Mouse (Mus musculus) embryo, embryonic 10 days (tissue): ENCODE results near the gene B3galt4.
A peak's percentile ranks its signal among the peaks of the same experiment; 100 is the strongest.

Source experiments
- DNase-seq: peaks from one replicate; pipeline ENCODE4 v3.0.0-alpha.2; 2015; ENCODE audit warnings: low spot score

Gene B3galt4

DNA sequence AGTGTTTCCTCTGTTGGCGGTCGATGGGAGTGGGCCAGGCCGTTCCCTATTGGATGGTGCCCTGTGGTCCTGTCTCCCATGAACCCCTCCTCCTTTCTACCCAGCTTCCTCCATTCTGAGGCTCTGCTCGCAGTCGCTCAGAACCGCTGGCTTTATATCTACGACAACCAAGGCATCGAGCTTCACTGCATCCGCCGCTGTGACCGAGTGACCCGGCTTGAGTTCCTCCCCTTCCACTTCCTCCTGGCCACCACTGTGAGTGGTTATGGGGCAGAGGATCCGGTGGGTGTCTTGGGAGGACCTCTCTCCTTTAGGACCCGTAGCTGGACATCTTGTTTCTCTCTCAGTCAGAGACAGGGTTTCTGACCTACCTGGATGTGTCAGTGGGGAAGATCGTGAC is 7.8 kb downstream of the B3galt4 start:
- no peak for DNase-seq

- DNase-seq: no peak
These were observed 9.9 kb downstream of the B3galt4 start for GRCm38 (mm10) chr17:33941381-33941780.

DNA sequence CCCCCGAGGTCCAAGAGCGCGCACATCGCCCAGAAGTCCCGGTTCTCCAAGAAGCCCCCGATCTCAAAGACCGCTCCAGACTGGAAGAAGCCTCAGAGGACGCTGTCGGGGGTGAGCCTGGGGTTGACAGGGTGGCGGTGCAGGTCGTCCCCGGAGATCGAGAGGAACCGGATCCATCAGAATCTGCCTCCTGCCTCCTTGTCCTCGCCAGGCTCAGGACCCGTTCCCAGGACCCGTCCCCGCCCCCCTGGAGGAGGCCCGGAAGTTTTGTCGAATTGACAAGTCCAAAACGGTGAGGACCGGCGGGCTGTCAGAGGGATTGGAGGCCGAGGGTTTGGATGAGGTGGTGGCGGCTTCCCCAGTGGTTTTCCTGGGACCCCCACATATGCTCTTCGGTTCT is 10.3 kb downstream of the B3galt4 start:
- DNase-seq: no peak

- DNase-seq: peak; percentile 89
These were observed 11.0 kb downstream of the B3galt4 start, which contains the start of the genes Pfdn6 and Wdr46 for GRCm38 (mm10) chr17:33940206-33940805. Gene Pfdn6 (minus strand): TSS chr17:33940343. Gene Wdr46 (plus strand): TSS chr17:33940660.

- DNase-seq: no peak
These were observed 12.5 kb downstream of the B3galt4 start for GRCm38 (mm10) chr17:33938783-33939182.

GRCm38 (mm10) chr17:33936993-33937392 is 14.3 kb downstream of the B3galt4 start:
- DNase-seq: no peak

GRCm38 (mm10) chr17:33935422-33936055 is 15.7 kb downstream of the B3galt4 start:
- DNase-seq: no peak

- DNase-seq: no peak
These were observed 18.3 kb downstream of the B3galt4 start for GRCm38 (mm10) chr17:33932970-33933369.

- DNase-seq: no peak
These were observed 18.8 kb downstream of the B3galt4 start for GRCm38 (mm10) chr17:33932448-33932847.

DNA sequence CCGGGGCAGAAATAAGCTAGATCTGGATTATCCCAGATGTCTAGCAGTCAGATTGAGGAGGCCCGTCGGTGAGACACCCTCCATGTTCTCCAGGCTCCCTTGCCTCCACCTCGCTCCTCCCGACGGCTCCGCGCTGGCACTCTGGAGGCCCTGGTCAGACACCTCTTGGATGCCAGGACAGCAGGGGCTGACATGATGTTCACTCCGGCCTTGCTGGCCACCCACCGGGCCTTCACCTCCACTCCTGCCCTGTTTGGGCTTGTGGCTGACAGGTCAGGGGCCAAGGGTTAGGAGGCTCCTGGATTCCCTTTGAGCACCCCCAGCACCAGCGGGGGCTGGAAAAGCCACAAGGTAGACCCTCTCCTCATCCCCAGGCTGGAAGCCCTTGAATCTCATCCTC is 19.3 kb downstream of the B3galt4 start:
- DNase-seq: no peak

DNA sequence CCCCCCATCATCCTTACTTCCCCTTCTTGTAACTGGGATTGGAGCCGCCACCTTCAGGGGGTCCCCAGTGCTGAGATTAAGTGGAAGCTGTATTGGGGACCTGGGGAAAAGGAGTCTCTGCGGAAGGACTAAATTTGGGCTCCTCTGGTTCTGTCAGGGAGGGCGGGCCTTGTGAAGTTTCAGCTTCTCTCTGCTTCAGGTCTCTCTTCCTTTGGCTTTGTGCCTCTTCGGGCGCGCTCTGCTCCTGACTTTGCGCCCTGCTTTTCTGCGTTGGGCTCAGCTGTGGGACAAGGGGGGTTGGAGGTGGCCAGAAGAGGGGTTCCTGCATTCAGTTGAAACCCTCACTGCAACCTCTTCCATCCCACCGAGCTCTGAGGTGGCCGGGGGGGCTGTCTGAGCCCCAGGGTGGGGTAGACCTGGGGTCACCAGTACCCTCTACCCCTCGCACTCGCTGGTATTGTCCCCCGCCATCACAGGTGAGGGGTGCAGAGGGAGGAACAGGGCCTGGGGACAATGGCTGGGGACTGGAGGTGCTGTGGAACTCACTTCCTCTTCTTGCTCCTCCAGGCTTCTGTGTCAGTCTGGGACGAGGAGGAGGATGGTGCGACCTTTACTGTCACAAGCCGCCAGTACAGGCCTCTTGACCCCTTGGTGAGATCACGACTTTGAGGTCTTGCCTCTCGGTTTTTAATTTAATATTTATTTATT is 20.0 kb downstream of the B3galt4 start:
- DNase-seq: no peak

- DNase-seq: no peak
These were observed 20.8 kb downstream of the B3galt4 start for GRCm38 (mm10) chr17:33930280-33931158.

- DNase-seq: peak; percentile 95
These were observed 21.7 kb downstream of the B3galt4 start, which contains the start of gene Rgl2 for GRCm38 (mm10) chr17:33929371-33930279. Gene Rgl2 (plus strand): TSS chr17:33929543.

DNA sequence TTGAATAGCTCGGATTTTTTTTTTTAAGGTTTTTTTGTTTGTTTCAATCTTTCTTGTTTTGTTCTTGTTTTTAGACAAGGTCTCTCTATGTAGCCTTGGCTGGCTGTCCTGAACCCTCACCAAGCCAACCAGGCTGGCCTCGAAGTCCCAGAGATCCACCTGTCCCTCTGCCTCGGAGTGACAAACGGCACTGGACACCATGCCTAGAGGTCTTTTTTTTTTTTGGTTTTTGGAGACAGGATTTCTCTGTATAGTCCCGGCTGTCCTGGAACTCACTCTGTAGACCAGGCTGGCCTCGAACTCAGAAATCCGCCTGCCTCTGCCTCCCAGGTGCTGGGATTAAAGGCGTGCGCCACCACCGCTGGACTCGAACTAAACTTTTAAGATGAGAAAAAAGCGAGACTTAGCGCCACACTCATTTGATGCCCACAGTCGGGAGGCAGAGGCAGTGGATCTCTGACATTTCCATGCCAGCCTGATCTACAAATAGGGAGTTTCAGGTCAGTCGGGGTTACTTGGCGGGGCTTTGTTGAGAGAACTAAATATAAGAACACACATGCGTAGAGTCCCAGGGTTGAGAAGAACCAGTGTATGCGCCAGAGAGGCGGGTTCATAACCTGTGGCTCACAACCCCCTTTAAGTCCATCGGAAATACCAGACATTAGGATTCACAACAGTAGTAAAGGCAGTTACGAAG is 22.9 kb downstream of the B3galt4 start:
- no peak for DNase-seq

- DNase-seq: no peak
These were observed 24.9 kb downstream of the B3galt4 start for GRCm38 (mm10) chr17:33926207-33926932.

DNA sequence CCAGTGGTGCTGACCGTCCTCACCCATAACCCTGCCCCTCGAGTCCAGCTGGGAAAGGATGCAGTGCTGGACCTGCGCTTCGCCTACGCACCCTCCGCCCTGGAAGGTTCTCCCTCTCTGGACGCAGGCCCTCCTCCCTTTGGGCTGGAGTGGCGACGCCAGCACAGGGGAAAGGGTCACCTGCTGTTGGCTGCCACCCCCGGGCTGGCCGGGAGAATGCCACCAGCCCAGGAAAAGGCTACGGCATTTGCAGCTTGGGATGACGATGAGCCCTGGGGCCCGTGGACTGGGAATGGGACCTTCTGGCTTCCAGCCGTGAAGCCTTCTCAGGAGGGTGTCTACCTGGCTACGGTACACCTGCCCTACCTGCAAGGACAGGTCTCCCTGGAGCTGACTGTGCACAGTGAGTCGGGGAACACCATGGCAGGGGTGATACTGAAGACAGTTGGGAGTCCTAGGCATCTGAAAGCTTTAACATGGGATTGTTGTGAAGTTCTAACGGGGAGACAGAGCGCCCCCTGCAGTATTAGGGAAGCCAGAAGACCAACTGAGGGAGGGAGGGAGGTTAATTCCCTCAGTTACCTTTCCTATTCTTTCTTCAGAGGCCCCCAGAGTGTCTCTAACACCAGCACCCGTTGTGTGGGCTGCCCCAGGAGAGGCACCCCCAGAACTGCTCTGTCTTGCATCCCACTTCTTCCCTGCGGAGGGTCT is 25.7 kb downstream of the B3galt4 start:
- DNase-seq: no peak

DNA sequence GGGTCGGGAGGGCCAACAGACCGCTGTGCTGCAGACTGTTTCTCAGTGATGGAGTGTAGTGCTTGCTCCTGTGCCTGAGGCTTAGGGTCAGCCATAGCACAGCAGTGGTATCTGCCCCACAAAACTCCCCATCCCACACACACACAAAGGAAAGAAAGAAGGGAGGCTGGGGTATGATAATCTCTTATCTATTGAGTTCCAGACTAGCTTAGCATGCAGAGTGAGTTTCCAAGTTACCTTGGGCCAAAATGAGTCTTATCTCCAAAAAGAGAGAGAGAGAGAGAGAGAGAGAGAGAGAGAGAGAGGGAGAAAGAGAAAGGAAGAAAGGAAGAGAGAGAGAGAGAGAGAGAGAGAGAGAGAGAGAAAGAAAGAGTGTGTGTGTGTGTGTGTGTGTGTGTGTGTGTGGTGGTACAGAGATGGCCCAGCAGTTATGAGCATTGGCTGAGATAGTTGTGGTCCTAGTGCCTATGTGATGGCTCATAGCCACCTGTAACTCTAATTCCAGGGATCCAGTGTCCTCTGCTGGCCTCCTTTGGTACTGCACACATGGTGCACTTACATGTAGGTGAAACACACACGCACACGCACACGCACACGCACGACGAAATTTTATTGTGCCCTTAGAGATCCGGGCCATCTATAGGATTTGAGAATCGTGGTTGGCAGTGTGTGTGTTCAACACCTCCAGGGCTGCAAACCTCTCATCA is 26.6 kb downstream of the B3galt4 start:
- DNase-seq: no peak

GRCm38 (mm10) chr17:33921361-33921760 is 29.9 kb downstream of the B3galt4 start:
- no peak for DNase-seq
